Mouse (Mus musculus) kidney, postnatal 36 days (tissue): ENCODE results near the gene Thrsp.
A peak's percentile ranks its signal among the peaks of the same experiment; 100 is the strongest.

Experiments used
- DNase-seq, 2 experiments: peaks; one replicate each; pipeline ENCODE4 v3.0.0; 2021 to 2022; ENCODE audit warnings: mixed read lengths in 2 of 2

Thrsp gene

GRCm38 (mm10) chr7:97416473-97416872, 1.1 kb downstream of the Thrsp start:
- DNase-seq: no peak

- DNase-seq: peak in 1 of 2 experiments; percentile 33
Observed at GRCm38 (mm10) chr7:97414915-97415687, 2.4 kb downstream of the Thrsp start.

- peak; percentile 73 to 82 for DNase-seq
Observed at GRCm38 (mm10) chr7:97414426-97414825, 3.1 kb downstream of the Thrsp start.

- DNase-seq: no peak
Observed at GRCm38 (mm10) chr7:97413981-97414380, 3.5 kb downstream of the Thrsp start.

GRCm38 (mm10) chr7:97411575-97411974, 6.0 kb downstream of the Thrsp start:
- no peak for DNase-seq

- DNase-seq: no peak
Observed at GRCm38 (mm10) chr7:97411106-97411505, 6.4 kb downstream of the Thrsp start.

GRCm38 (mm10) chr7:97407145-97407544, 10.4 kb downstream of the Thrsp start:
- no peak for DNase-seq

- DNase-seq: peak; percentile 74 to 87
Observed at GRCm38 (mm10) chr7:97399960-97400715, 17.4 kb downstream of the Thrsp start, which contains the start of gene Ndufc2. Ndufc2 (plus strand) TSS chr7:97400003.

- DNase-seq: no peak
Observed at GRCm38 (mm10) chr7:97398943-97399342, 18.6 kb downstream of the Thrsp start.

- no peak for DNase-seq
Observed at GRCm38 (mm10) chr7:97394375-97394774, 23.2 kb downstream of the Thrsp start.

- DNase-seq: peak; percentile 39 to 69
Observed at GRCm38 (mm10) chr7:97392079-97392445, 25.5 kb downstream of the Thrsp start.

- peak in 1 of 2 experiments; percentile 55 for DNase-seq
Observed at GRCm38 (mm10) chr7:97391293-97392078, 26.0 kb downstream of the Thrsp start.

- DNase-seq: no peak
Observed at GRCm38 (mm10) chr7:97388541-97388940, 29.0 kb downstream of the Thrsp start.

- no peak for DNase-seq
Observed at GRCm38 (mm10) chr7:97387561-97388147, 29.9 kb downstream of the Thrsp start.

- peak in 1 of 2 experiments; percentile 19 for DNase-seq
Observed at GRCm38 (mm10) chr7:97386806-97387370, 30.6 kb downstream of the Thrsp start.

- DNase-seq: no peak
Observed at GRCm38 (mm10) chr7:97386106-97386805, 31.3 kb downstream of the Thrsp start.

GRCm38 (mm10) chr7:97383496-97384132, 33.9 kb downstream of the Thrsp start:
- DNase-seq: no peak

GRCm38 (mm10) chr7:97382661-97383060, 34.9 kb downstream of the Thrsp start:
- no peak for DNase-seq

GRCm38 (mm10) chr7:97380500-97381123, 36.9 kb downstream of the Thrsp start:
- no peak for DNase-seq

- DNase-seq: no peak
Observed at GRCm38 (mm10) chr7:97379304-97379703, 38.2 kb downstream of the Thrsp start.

- no peak for DNase-seq
Observed at GRCm38 (mm10) chr7:97375906-97376305, 41.6 kb downstream of the Thrsp start.
